Mouse (Mus musculus): Measurements from ENCODE around the gene Tmem9. TPM values are rescaled to one million over a fixed set of nuclear protein-coding genes. Genes with fewer than 3 reads are reported as not detected.
A peak's percentile ranks its signal among the peaks of the same experiment; 100 is the strongest.

The Tmem9 gene
- polyA plus RNA-seq, 1 experiment, result 127 TPM

GRCm38 (mm10) chr1:136008159-136008533 lies 196 bp downstream of the Tmem9 start:
- Histone ChIP-seq H3K4me3 (peak overlapping the region; percentile 26), H3K27me3 (ENCODE audit: control insufficient read depth, insufficient read depth, insufficient read length) (no peaks in the 10 kb centered on the region), H3K79me2 (ENCODE audit: control insufficient read depth, insufficient read depth) (no peaks in the 10 kb centered on the region), H3ac (ENCODE audit: control insufficient read depth, insufficient read length) (no peak overlapping the region), H3K36me3 (ENCODE audit: control insufficient read depth, insufficient read depth) (no peaks in the 10 kb centered on the region), H3K4me2 (ENCODE audit: low read depth) (peak overlapping the region; percentile 74)
- no peak for TF ChIP-seq TCF3 (IDR thresholded peaks at IDR 0.05; ENCODE audit: insufficient read length, low read depth)
- TF ChIP-seq TCF12 (IDR thresholded peaks at IDR 0.05; ENCODE audit: insufficient read depth, poor library complexity, severe bottlenecking), result no peak
- peak; percentile 56 for TF ChIP-seq USF1 (IDR thresholded peaks at IDR 0.05; ENCODE audit: low read depth)

GRCm38 (mm10) chr1:136010247-136010646 lies 2.3 kb downstream of the Tmem9 start:
- TF ChIP-seq MAX (IDR thresholded peaks at IDR 0.05; ENCODE audit: low read depth), result no peak
- TF ChIP-seq MYOD1 (IDR thresholded peaks at IDR 0.05; ENCODE audit: control insufficient read depth in 1 of 3, insufficient read length in 2 of 3, low read depth in 2 of 3), result peak in 1 of 3 experiments; percentile 18
- no peak for TF ChIP-seq USF1 (IDR thresholded peaks at IDR 0.05; ENCODE audit: low read depth)
- TF ChIP-seq MYOG (IDR thresholded peaks at IDR 0.05; ENCODE audit: control insufficient read depth in 1 of 3, insufficient read depth in 1 of 3, insufficient read length in 2 of 3, low read depth in 2 of 3), result no peak
- TF ChIP-seq POLR2AphosphoS2 (IDR thresholded peaks at IDR 0.05; ENCODE audit: insufficient read length, low read depth), result no peak
- TF ChIP-seq SRF (IDR thresholded peaks at IDR 0.05; ENCODE audit: control insufficient read depth, insufficient read length, low read depth), result no peak
- no peak for TF ChIP-seq POLR2A (IDR thresholded peaks at IDR 0.05; ENCODE audit: insufficient read length, low read depth)
- no peak for TF ChIP-seq REST (IDR thresholded peaks at IDR 0.05; ENCODE audit: insufficient read depth, insufficient read length)
- TF ChIP-seq CEBPB (IDR thresholded peaks at IDR 0.05; ENCODE audit: insufficient read depth, poor library complexity, severe bottlenecking), result no peak
- H3ac ChIP-seq (ENCODE audit: control insufficient read depth, insufficient read length), result no peak overlapping the region
- no peaks in the 10 kb centered on the region for H3K36me3 ChIP-seq (ENCODE audit: control insufficient read depth, insufficient read depth)
- H3K79me2 ChIP-seq (ENCODE audit: control insufficient read depth, insufficient read depth), result no peaks in the 10 kb centered on the region
- no peak overlapping the region for H3K4me2 ChIP-seq (ENCODE audit: low read depth)
- no peaks in the 10 kb centered on the region for H3K27me3 ChIP-seq (ENCODE audit: control insufficient read depth, insufficient read depth, insufficient read length)
- no peak overlapping the region for H3K4me3 ChIP-seq

- TF ChIP-seq MYOD1 (IDR thresholded peaks at IDR 0.05; ENCODE audit: control insufficient read depth in 1 of 3, insufficient read length in 2 of 3, low read depth in 2 of 3), result no peak
- TF ChIP-seq TCF12 (IDR thresholded peaks at IDR 0.05; ENCODE audit: insufficient read depth, poor library complexity, severe bottlenecking), result no peak
- no peak for TF ChIP-seq MAX (IDR thresholded peaks at IDR 0.05; ENCODE audit: low read depth)
- no peak for TF ChIP-seq REST (IDR thresholded peaks at IDR 0.05; ENCODE audit: insufficient read depth, insufficient read length)
- no peak for TF ChIP-seq USF1 (IDR thresholded peaks at IDR 0.05; ENCODE audit: low read depth)
- TF ChIP-seq MYOG (IDR thresholded peaks at IDR 0.05; ENCODE audit: control insufficient read depth in 1 of 3, insufficient read depth in 1 of 3, insufficient read length in 2 of 3, low read depth in 2 of 3), result no peak
- no peak for TF ChIP-seq E2F4 (IDR thresholded peaks at IDR 0.05; ENCODE audit: insufficient read depth)
- TF ChIP-seq POLR2AphosphoS2 (IDR thresholded peaks at IDR 0.05; ENCODE audit: insufficient read length, low read depth), result no peak
- no peak for TF ChIP-seq SRF (IDR thresholded peaks at IDR 0.05; ENCODE audit: control insufficient read depth, insufficient read length, low read depth)
- Histone ChIP-seq H3ac (ENCODE audit: control insufficient read depth, insufficient read length) (no peak overlapping the region), H3K79me2 (ENCODE audit: control insufficient read depth, insufficient read depth) (no peaks in the 10 kb centered on the region), H3K4me3 (no peak overlapping the region), H3K36me3 (ENCODE audit: control insufficient read depth, insufficient read depth) (no peaks in the 10 kb centered on the region), H3K4me2 (ENCODE audit: low read depth) (no peak overlapping the region), H3K27me3 (ENCODE audit: control insufficient read depth, insufficient read depth, insufficient read length) (no peaks in the 10 kb centered on the region)
Measured at GRCm38 (mm10) chr1:136013513-136013912, 5.6 kb downstream of the Tmem9 start.

- Histone ChIP-seq H3ac (ENCODE audit: control insufficient read depth, insufficient read length) (no peak overlapping the region), H3K4me2 (ENCODE audit: low read depth) (no peak overlapping the region), H3K79me2 (ENCODE audit: control insufficient read depth, insufficient read depth) (no peaks in the 10 kb centered on the region), H3K36me3 (ENCODE audit: control insufficient read depth, insufficient read depth) (no peaks in the 10 kb centered on the region), H3K4me3 (no peak overlapping the region), H3K27me3 (ENCODE audit: control insufficient read depth, insufficient read depth, insufficient read length) (no peaks in the 10 kb centered on the region)
- TF ChIP-seq MYOD1 (IDR thresholded peaks at IDR 0.05; ENCODE audit: control insufficient read depth in 1 of 3, insufficient read length in 2 of 3, low read depth in 2 of 3) (no peak), SRF (IDR thresholded peaks at IDR 0.05; ENCODE audit: control insufficient read depth, insufficient read length, low read depth) (no peak), CEBPB (IDR thresholded peaks at IDR 0.05; ENCODE audit: insufficient read depth, poor library complexity, severe bottlenecking) (no peak), E2F4 (IDR thresholded peaks at IDR 0.05; ENCODE audit: insufficient read depth) (no peak), POLR2A (IDR thresholded peaks at IDR 0.05; ENCODE audit: insufficient read length, low read depth) (no peak)
Measured at GRCm38 (mm10) chr1:136014796-136015502, 7.0 kb downstream of the Tmem9 start.

GRCm38 (mm10) chr1:136017307-136017706 lies 9.4 kb downstream of the Tmem9 start:
- peak overlapping the region; percentile 80 for H3K4me3 ChIP-seq
- H3ac ChIP-seq (ENCODE audit: control insufficient read depth, insufficient read length), result peak overlapping the region; percentile 5
- no peaks in the 10 kb centered on the region for H3K79me2 ChIP-seq (ENCODE audit: control insufficient read depth, insufficient read depth)
- H3K4me2 ChIP-seq (ENCODE audit: low read depth), result peak overlapping the region; percentile 88
- TF ChIP-seq REST (IDR thresholded peaks at IDR 0.05; ENCODE audit: insufficient read depth, insufficient read length) (no peak), CEBPB (IDR thresholded peaks at IDR 0.05; ENCODE audit: insufficient read depth, poor library complexity, severe bottlenecking) (no peak), SRF (IDR thresholded peaks at IDR 0.05; ENCODE audit: control insufficient read depth, insufficient read length, low read depth) (no peak), USF1 (IDR thresholded peaks at IDR 0.05; ENCODE audit: low read depth) (no peak), POLR2A (IDR thresholded peaks at IDR 0.05; ENCODE audit: insufficient read length, low read depth) (no peak)
- no peaks in the 10 kb centered on the region for H3K27me3 ChIP-seq (ENCODE audit: control insufficient read depth, insufficient read depth, insufficient read length)
- H3K36me3 ChIP-seq (ENCODE audit: control insufficient read depth, insufficient read depth), result no peaks in the 10 kb centered on the region

Data from myocyte (in vitro differentiated cells).